Mouse (Mus musculus) layer of hippocampus, adult 9-10 months (tissue): ENCODE measurements at regions not wholly inside any gene's neighbourhood (a gene's known extent, or its start where the extent isn't known, plus 50 kb on each side); places are given as distances from the start of the nearest gene placed in this dataset.

Experiments used
- DNase-seq: peaks from one replicate; pipeline ENCODE4 v3.0.0; 2022; ENCODE audit warnings: low spot score

GRCm38 (mm10) chr11:110588280-110588679, 189.4 kb downstream of the Map2k6 start:
- no peak for DNase-seq

- no peak for DNase-seq
These were observed 196.4 kb downstream of the Map2k6 start for GRCm38 (mm10) chr11:110595266-110595862.

DNA sequence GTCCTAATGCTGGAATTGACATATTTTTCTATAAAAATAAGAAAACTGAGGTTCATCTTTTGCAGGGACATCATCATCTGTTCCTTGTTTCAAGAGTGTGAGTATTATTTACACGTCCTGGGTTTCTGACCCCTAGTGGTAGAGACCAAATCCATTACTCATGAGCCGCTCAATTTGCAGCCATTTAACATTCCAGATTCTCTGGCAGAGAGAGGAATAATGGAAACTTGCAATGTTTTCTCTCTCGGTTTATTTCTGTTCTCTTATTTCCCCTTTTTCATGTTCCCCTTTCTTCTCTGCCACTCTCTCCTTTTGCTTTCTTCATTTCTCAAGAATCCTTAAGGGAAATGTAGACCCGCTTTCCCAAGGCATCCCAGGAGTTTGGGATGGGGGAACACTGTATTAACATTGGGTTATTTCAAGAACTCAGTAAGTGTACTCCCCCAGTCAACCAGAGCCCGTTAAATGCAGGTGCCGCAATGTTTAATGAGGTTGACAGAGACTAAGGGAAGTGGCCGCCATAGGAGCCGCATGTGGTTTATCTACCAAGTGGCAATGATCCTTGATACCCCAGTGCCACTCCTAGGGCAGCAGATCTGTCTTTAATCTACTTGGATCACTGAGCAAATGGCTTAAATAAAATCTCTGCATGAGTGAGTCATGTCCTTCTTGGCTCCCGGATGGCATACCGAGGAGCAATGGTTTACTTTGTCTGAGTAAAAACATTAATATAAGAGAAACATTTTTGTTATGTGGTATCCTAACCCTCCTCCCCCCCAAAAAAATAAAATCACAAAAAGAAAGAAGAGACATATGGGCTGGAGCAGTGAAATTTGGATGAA, 206.3 kb downstream of the Map2k6 start:
- no peak for DNase-seq

DNA sequence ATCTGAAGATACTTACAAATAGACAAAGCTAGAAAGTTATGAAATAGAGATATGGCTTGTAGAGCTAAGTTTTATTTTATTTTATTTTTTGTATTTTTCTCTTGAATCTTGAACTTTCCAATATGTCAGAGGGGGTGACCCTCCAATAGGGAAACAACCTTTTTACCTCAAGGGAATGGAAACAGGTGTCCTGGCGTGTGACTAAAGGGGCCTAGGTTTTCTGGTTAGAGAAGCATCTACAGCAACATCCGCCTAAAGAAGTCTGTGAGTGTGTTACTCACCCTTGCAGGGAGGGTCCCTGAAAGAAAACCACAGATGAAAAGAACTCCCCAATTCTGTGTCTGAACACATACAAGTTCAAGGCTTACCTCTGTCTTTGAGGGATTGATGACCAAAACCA, 210.4 kb downstream of the Map2k6 start:
- no peak for DNase-seq

DNA sequence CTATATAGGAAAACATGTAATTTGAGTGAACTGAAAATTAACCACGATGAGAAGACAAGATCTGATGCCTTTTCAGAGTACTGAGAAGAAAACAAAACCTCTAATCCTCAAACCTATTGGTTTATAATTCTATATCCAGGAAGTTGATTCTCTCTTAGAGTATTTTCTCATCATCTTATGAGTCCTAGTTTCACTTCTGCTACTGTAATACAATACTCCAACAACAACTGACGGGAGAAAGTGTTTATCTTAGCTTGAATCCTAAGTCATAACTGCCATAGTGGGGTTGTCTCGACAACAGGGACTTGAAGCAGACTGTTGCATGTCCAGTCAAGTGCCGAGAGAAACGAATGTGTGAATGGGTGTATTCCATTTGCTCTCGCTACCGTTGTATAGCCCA, 211.9 kb downstream of the Map2k6 start:
- no peak for DNase-seq

DNA sequence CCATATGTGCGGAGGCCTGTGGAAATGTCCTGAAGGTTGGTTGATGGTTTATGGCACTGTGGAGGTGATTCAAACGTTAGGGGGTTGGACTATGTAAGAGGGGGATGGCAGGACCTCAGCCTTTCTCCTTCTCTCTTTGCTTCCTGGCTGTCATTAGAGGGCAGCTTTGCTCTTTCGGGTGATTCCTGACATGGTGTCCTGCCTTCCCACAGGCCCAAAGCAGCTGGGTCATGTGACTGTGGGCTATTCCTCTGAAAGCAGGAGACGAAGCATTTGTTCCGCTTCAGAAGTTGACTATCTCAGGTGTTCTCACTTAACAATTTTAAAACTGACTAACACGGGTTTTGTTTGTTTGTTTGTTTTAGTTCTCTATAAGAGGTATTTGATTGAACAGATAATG, 233.1 kb downstream of the Map2k6 start:
- DNase-seq: no peak

GRCm38 (mm10) chr11:110633351-110633750, 234.4 kb downstream of the Map2k6 start:
- DNase-seq: no peak

- DNase-seq: no peak
These were observed 243.6 kb downstream of the Map2k6 start for GRCm38 (mm10) chr11:110642485-110642884.

- DNase-seq: no peak
These were observed 250.8 kb downstream of the Map2k6 start for GRCm38 (mm10) chr11:110649575-110650210.

DNA sequence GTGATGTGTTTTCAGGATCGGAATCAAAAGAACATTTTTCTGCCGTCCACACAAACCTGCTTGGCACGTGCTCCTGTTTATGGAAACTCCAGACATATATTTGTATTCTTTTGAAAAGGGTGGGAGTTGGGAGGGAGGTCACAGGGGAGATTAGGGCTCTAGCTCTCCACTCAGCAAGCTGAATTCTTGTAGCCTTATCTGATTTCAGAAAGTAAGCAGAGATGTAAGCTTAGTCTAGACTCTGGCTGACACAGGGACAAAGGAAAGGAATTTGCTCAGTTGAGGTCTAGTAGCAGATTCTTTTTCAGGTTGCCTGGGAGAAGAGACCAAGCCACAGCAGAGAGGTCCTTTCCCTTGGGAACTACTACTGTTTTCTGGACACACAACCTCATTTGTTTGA, 253.1 kb downstream of the Map2k6 start:
- no peak for DNase-seq

DNA sequence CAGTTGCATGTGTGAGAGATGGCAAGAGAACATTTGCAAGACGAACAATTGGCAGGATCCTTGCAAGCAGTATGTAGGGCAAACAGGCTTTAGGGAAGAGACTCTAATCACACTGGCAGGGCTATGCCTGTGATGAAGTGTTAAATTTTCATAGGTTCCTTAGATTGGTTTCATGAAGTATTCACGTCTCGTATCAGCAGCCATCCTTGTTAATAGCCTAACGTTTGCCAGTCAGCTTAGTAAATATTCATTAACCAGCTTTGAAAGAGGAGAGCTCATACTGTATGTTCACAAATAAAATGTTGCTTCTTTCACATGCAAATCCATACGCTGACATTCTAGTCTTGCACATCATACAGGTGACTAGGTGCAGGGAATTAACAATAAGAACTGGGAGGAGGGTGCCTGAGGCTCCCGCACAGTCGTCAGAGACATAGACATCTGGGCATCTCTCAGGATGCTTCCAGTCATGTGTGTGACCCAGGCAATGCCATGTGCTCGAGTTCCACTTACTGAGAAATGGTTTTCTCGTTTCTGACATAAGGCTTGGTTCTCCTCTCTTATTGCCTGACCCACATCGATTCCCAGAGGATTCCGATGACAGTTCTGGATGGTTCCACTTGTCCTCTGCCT, 257.7 kb downstream of the Map2k6 start:
- no peak for DNase-seq

DNA sequence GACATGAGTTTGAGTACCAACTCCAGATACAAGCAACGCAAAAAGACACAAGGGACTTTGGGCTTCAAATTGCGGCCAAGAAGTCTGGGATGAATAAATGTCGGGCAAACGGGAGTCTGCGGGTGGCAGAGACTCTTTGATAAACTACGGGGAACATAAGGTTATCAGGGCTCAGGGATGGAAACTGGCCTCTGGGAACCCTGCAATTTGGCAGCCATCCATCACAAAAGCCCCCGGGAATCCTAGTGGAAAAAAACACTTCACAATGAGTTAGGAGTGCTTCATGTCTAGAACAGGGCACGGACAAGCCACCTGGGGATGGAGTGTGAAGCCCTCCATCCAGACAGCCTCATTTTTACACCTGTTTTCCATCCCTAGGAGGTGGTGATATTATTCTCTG, 258.9 kb downstream of the Map2k6 start:
- no peak for DNase-seq

- no peak for DNase-seq
These were observed 271.9 kb downstream of the Map2k6 start for GRCm38 (mm10) chr11:110670626-110671508.

DNA sequence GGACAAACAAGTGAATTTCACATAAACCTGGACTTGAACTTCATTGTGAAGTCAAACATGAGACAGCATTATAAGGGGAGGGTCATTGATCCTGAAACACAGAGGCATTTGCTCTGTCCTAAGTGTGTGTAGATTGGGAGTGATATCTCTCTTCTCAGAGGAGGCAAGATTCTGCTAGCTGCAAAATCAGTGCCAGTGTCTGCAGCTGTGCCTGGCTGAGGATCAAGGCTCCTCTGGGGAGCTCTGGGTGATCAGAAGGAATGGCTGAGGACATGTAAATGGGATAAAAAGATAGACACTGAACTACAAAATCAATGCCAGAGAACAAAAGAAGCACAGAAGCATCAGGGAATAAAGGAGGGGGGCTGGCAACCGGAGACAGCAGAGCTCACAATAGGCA, 274.0 kb downstream of the Map2k6 start:
- no peak for DNase-seq

GRCm38 (mm10) chr11:110692824-110693223, 275.0 kb upstream of the Kcnj16 start:
- DNase-seq: no peak

DNA sequence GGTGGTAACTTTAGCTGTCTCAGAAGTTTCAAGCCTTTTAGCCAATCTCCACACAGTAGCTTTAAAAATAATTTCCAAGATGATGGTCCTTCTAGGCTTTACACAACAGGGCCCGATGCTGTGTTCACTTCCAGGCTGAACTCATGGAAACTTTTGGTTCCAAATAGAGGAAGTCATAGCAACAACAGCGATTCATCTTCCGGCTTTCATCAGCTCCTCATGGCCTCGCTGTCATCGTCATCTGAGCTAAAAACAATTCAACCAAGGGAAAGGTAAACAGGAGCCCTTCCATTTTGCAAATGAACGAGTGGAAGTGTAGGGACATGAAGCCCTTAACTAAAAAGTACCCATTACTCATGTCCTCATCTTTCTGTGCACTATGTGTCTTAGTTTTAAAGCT, 270.8 kb upstream of the Kcnj16 start:
- no peak for DNase-seq

DNA sequence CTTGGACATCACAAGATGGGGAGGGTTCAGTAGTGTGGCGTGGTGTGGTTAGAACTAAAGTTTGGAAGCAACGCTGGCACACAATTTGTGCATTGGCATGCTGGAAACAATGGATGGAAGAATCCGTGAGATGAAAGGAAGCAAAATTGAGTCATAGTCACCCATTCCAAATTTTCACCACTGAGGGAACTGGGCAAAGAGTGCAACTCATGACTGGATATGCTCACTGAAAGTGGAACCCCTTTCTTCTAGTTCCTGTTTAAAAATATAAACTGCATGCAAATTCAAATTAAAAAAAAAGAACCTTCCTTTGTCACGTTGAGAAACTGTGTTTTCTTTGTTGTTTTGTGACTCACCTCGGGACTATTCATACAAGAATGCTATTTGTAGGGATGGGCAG, 269.5 kb upstream of the Kcnj16 start:
- DNase-seq: no peak

- DNase-seq: no peak
These were observed 266.9 kb upstream of the Kcnj16 start for GRCm38 (mm10) chr11:110700976-110701375.

- no peak for DNase-seq
These were observed 265.7 kb upstream of the Kcnj16 start for GRCm38 (mm10) chr11:110702119-110702518.

GRCm38 (mm10) chr11:110703511-110703910, 264.3 kb upstream of the Kcnj16 start:
- peak; percentile 10 for DNase-seq

DNA sequence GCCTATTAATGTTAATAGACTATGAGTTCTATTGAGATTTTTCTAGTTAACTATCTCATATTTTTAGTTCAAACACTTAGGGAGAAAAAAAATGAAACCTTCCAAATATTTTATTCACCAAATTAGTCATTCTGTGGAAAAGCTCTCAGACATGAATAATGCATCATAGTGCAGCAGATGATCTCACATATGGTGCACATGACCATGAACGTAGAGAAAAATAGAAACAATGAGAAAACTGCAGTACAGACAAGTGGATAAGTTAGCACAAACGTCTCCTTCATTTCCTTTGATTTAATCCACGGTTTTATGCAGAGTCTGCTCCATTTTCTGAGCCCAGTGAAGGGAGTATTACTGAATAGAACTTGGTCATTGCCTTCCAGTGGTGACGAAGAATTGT, 260.5 kb upstream of the Kcnj16 start:
- DNase-seq: peak; percentile 29

DNA sequence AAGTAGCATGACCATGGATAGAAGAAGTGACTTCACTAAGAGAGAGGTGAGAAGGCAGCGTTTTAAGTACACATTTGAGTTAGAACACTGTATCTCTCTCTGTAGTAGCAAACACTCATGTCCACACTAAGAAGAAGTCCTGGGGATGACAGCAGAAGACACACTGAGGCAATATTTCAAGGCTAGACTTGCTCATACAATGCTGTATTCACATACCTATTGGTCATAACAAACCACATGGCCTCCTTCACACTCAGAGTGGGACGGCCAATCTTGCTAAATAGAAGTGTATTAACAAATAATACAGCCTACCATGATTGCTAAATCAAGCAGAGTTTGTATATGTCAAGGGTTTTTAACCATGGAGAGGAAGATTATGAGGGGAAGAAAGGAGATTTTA, 252.5 kb upstream of the Kcnj16 start:
- no peak for DNase-seq
